Mouse (Mus musculus): Measurements from ENCODE around the gene Rnf180.

The Rnf180 gene

DNA sequence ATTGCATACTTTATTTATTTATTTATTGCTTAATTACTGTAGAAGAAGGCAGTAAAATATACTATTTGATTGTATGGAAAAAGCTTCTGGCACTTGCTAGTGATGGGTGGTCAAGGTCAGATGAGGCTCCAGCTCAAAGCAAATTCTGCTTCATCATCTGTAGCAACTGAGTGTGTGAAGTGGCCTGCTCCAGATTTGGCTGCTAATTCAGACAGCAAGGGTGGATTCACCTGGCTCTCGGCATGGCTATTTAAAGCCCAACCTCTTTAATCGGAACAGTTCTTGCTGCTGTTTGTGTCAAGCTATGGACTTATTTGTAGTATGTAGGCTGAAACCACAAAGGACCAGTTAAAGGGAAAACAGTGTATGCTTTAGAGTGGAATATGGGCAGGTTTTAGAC, 161.8 kb downstream of the Rnf180 start:
- no peak for DNase-seq (ENCODE audit: low read depth in 2 of 2, low spot score in 2 of 2)

DNA sequence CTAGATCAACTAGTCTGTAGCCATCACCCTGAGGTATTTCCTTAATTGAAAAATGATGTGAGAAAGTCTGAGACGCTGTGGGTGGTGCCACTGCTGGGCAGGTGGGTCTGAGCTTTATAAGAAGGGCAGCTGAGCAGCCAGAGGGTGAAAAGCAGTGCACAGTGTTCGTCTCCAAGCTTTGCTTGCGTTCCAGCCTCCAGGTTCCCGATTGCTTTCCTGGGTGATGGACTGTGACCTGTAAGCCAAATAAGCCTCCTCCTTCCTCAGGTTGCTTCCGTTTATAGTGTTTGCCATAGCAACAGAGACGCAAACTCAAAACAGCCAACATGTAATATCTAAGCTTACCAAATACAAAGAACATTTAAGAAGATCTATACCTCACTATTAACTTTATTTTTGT, 162.2 kb downstream of the Rnf180 start:
- DNase-seq (ENCODE audit: low read depth in 2 of 2, low spot score in 2 of 2) = no peak

DNA sequence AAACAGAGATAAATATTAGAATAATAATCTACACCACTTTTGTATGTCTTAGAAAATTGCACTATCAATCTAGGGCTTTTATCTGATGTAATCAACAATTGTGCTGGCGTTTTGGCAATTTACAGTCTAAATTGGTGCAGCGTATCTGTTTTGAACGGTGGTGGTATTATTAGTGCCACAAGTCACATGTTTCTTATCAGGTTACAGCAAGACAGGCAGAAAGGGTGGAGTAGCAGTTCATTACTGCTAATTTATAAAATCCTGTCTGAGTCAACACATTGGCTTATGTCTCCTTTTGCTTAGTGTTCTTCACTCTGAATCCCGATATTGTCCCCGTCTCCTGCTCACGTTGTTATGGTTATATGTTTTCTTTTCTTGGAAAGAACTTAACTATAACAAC, 164.5 kb downstream of the Rnf180 start:
- no peak for DNase-seq (ENCODE audit: low read depth in 2 of 2, low spot score in 2 of 2)

DNA sequence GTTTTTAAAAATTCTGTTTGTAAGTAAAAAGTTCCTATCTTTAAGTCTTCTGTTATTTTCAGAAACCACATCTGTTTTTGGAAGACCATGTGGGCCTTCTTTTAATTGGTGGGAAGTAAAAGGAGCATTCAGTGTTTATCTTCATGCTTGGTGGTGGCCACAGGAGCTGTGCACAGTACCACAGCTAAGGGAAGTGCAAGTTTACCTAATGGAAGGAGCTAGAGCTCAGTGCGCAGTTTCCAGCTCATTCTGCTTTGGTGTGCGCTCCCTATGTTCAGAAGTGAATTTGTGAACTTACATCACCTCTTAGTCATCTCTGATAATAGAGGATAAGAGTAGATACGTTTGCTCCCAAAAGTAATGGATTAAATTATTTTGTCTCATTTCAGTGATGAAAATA, 172.5 kb downstream of the Rnf180 start:
- no peak for DNase-seq (ENCODE audit: low read depth in 2 of 2, low spot score in 2 of 2)

DNA sequence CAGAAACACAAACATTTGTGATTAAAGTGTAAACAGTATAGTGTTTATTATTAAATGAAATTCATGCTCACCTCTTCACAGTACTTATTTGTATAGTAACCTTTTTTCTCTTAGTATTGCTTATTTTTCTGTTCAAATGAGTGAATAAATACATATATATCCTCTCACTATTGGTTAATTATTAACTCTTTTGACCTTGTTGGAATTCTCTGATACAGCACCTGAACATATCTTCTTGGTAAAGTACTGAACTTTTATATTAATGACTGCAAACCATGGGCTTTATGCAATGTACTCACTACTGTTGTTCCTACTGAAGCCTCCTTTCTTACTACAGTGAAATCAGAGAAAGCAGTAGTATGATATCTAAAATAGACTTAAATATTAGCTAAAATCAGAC, 173.0 kb downstream of the Rnf180 start:
- no peak for DNase-seq (ENCODE audit: low read depth in 2 of 2, low spot score in 2 of 2)

DNA sequence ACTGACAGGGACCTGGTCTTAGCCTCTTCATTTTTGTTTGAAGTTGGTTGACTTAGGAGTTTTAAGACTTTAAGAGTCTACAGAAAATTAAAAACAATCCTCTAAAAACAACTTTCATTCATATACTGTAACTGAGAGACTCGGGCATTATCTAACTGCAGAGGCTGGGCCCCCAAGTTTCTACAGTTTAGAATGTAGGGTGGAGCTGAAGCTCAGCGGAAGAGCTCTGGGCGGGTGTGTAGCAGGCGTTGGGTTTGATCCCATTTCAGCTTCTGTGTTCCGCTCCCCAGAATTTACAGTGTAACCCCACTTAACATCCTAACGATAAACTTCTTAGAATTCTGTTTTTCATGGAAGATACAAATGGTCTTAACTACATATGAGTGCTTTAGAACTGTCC, 183.0 kb downstream of the Rnf180 start:
- no peak for DNase-seq (ENCODE audit: low read depth in 2 of 2, low spot score in 2 of 2)

DNA sequence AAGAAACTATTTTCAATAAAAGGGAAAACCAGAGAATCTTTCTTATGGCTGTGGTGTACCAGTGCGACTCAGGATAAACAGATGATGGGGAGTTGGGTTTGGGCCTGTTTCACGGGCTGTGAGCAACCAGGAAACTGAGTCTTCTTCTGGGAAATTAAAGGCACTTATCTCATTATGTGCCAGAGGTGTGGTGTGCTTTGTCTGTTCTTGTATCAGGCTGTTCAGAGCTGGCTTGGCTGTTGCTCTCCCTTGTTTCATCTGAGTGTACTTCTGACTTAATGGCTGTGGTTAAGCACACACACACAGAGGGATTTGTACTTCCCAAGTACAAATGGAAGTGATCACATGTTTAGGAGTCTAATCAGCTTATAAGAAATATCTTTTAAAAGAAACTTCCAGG, 190.2 kb downstream of the Rnf180 start:
- DNase-seq (ENCODE audit: low read depth in 2 of 2, low spot score in 2 of 2) = no peak

DNA sequence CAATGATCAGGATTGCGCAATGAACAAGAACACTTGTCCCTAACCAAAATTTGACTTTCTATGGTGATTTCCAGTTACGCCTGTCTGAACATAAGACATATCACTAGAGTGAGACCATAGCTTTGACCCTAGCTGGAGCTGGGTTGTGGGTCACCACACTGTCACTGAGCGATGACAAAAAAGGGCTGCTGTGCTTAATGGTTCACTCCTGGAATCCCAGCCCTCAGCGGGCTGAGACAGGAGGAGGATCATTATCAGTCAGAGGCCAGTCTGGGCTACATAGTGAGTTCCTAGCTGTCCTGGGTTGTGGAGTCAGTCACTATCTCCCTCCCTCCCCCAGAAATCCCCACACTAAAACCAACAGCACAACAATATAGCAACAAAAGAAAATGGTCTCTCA, 193.9 kb downstream of the Rnf180 start:
- no peak for DNase-seq (ENCODE audit: low read depth in 2 of 2, low spot score in 2 of 2)

DNA sequence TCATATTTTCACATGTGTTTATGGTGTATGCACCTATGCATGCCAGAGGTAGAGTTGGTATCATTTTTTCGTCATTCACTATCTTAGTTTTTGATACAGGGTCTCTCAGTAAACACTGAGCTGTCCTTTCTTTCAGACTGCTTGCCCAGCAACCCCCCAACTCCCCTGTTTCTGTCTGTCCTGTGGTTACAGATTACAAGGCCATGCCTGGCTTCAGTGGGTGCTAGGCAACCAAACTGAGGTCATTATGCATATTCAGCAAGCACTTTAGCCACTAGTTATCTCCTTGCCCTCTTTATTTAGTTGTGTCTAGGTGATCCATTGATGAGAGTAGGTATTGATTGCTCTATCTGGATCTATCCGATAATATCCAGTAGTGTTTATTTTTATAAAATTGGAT, 198.3 kb downstream of the Rnf180 start:
- DNase-seq (ENCODE audit: low read depth in 2 of 2, low spot score in 2 of 2) = no peak

DNA sequence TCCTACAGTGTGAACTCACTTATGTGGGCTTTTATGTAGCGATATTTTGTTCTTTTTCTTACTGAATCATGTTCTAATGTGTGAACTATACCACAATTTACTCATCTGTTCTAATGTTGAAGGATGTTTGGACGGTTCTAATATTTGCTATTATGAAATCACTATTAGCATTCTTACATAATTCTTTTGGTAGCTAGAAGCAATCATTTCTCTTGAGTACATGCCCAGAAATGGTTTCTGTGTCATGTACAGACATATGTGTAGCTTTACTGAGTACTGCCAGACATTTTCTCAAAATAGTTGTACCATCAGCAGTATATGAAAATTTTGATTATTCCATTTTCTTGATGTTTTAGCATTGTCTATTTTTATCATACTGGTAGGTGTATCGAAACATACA, 205.3 kb downstream of the Rnf180 start:
- no peak for DNase-seq (ENCODE audit: low read depth in 2 of 2, low spot score in 2 of 2)

DNA sequence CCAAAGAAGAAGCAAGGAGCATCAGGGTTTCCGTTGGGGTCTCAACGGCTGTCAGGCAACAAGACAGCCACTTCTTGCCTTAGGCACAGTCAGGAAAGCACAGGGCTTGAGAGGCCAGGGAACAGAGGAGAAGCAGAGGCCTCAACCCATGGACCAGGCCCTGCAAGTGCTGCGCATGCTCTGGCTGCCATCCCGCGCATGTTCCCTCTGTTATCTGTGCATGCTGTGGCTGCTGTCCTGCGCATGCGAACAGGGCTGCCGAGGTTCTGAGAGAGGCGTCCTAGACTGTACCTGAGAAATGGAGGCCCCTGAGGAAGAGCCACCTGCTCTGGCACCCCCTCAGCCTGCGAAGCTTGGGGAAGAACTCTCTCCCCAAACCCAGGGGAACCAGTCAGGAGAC, 212.8 kb downstream of the Rnf180 start, which contains the start of gene 4933425L06Rik:
4933425L06Rik (plus strand) TSS at position 261 of the 400 bp plus-strand sequence.
- DNase-seq (ENCODE audit: low read depth in 2 of 2, low spot score in 2 of 2) = no peak
